Mouse (Mus musculus) erythroid progenitor cell, adult 5-6 weeks (primary cell): ENCODE results near the gene Tex264. TPM values are rescaled to one million over a fixed set of nuclear protein-coding genes. Genes with fewer than 3 reads are reported as not detected.

Source experiments
- ATAC-seq: replicated peaks from 2 replicates; pipeline ENCODE4 v1.8.0; 2016; ENCODE audit warnings: moderate number of reproducible peaks, mild to moderate bottlenecking, moderate TSS enrichment, inconsistent platforms; ENCODE audit not compliant: poor library complexity, low FRiP score, severe bottlenecking
- total RNA-seq, 2 experiments: library from RNA; stranded (forward) in 1 of 2; stranded (reverse) in 1 of 2; fragments of 150-400 nt in 1 of 2; fragments of 186-747, 209-891 nt in 1 of 2; gene quantifications; 2 replicates each; pipeline versions ENCODE4 v1.2.3 to v1.2.4; 2015 to 2017; ENCODE audit warnings: low replicate concordance in 2 of 2

Tex264 gene
- total RNA-seq, 2 experiments from 2014 or later = 1.8 to 12.2 TPM

DNA sequence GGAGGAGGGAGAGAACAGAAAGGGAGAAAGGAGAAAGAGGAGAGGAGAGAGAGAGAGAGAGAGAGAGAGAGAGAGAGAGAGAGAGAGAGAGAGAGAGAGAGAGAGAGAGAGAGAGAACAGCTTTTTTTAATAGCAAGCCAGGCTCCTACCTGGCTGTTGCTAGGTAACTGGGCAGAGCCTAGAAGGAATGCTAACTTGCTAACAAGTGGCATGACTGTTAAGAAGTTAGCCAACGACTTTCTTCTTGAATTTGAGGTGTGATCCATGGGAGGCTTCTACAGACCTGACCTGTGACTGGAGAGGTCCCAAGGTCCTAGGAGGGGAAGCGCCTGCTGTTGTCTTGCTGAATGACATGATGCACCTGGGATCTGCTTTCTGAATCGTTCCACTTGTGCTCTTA, 71.1 kb downstream of the Tex264 start:
- no peak for ATAC-seq

GRCm38 (mm10) chr9:106613951-106614350, 71.8 kb downstream of the Tex264 start:
- no peak for ATAC-seq

GRCm38 (mm10) chr9:106610727-106611126, 75.0 kb downstream of the Tex264 start:
- no peak for ATAC-seq

Other genes with a start within 250 kb of the Tex264 start
- gene Acy1, start 247.6 kb downstream of the Tex264 start, total RNA-seq (2015; ENCODE audit: low replicate concordance) = 2.9 TPM in 1 of 2 replicates, not detected in the other
- 0.30 and 0.39 TPM in 2 replicates for gene Acy1, start 247.6 kb downstream of the Tex264 start, total RNA-seq (2017; ENCODE audit: low replicate concordance)
- 1.3 TPM in 1 of 2 replicates, not detected in the other for gene Abhd14b, start 238.5 kb downstream of the Tex264 start, total RNA-seq (2015; ENCODE audit: low replicate concordance)
- gene Abhd14b, start 238.5 kb downstream of the Tex264 start, total RNA-seq (2017; ENCODE audit: low replicate concordance) = 0.91 TPM in 1 of 2 replicates, not detected in the other
- gene Abhd14a, start 238.2 kb downstream of the Tex264 start, total RNA-seq (2015; ENCODE audit: low replicate concordance) = 3.2 and 3.4 TPM in 2 replicates
- 0.77 and 2.0 TPM in 2 replicates for gene Abhd14a, start 238.2 kb downstream of the Tex264 start, total RNA-seq (2017; ENCODE audit: low replicate concordance)
- gene Pcbp4, start 232.6 kb downstream of the Tex264 start, total RNA-seq (2015; ENCODE audit: low replicate concordance) = 9.2 TPM in 1 of 2 replicates, not detected in the other
- gene Pcbp4, start 232.6 kb downstream of the Tex264 start, total RNA-seq (2017; ENCODE audit: low replicate concordance) = not detected in 2 replicates
- not detected in 2 replicates for gene Gpr62, start 220.0 kb downstream of the Tex264 start, total RNA-seq (2015; ENCODE audit: low replicate concordance)
- gene Gpr62, start 220.0 kb downstream of the Tex264 start, total RNA-seq (2017; ENCODE audit: low replicate concordance) = not detected in 2 replicates
- not detected in 2 replicates for gene Rrp9, start 210.0 kb downstream of the Tex264 start, total RNA-seq (2015; ENCODE audit: low replicate concordance)
- gene Rrp9, start 210.0 kb downstream of the Tex264 start, total RNA-seq (2017; ENCODE audit: low replicate concordance) = 1.3 and 3.9 TPM in 2 replicates
- gene Parp3, start 209.0 kb downstream of the Tex264 start, total RNA-seq (2015; ENCODE audit: low replicate concordance) = 3.2 and 4.2 TPM in 2 replicates
- gene Parp3, start 209.0 kb downstream of the Tex264 start, total RNA-seq (2017; ENCODE audit: low replicate concordance) = 2.3 and 3.3 TPM in 2 replicates
- not detected in 2 replicates for gene Iqcf1, start 186.0 kb downstream of the Tex264 start, total RNA-seq (2015; ENCODE audit: low replicate concordance)
- not detected in 2 replicates for gene Iqcf1, start 186.0 kb downstream of the Tex264 start, total RNA-seq (2017; ENCODE audit: low replicate concordance)
- gene Iqcf5, start 171.4 kb downstream of the Tex264 start, total RNA-seq (2015; ENCODE audit: low replicate concordance) = not detected in 2 replicates
- not detected in 2 replicates for gene Iqcf5, start 171.4 kb downstream of the Tex264 start, total RNA-seq (2017; ENCODE audit: low replicate concordance)
- not detected in 2 replicates for gene Iqcf3, start 124.3 kb downstream of the Tex264 start, total RNA-seq (2015; ENCODE audit: low replicate concordance)
- not detected in 2 replicates for gene Iqcf3, start 124.3 kb downstream of the Tex264 start, total RNA-seq (2017; ENCODE audit: low replicate concordance)
- gene Iqcf4, start 114.9 kb downstream of the Tex264 start, total RNA-seq (2015; ENCODE audit: low replicate concordance) = not detected in 2 replicates
- not detected in 2 replicates for gene Iqcf4, start 114.9 kb downstream of the Tex264 start, total RNA-seq (2017; ENCODE audit: low replicate concordance)
- not detected in 2 replicates for gene Iqcf6, start 59.3 kb downstream of the Tex264 start, total RNA-seq (2015; ENCODE audit: low replicate concordance)
- not detected in 2 replicates for gene Iqcf6, start 59.3 kb downstream of the Tex264 start, total RNA-seq (2017; ENCODE audit: low replicate concordance)
- gene Grm2, start 29.8 kb downstream of the Tex264 start, total RNA-seq (2015; ENCODE audit: low replicate concordance) = not detected in 2 replicates
- gene Grm2, start 29.8 kb downstream of the Tex264 start, total RNA-seq (2017; ENCODE audit: low replicate concordance) = not detected in 2 replicates
- 4.0 and 4.6 TPM in 2 replicates for gene Rad54l2, start 103.3 kb upstream of the Tex264 start, total RNA-seq (2015; ENCODE audit: low replicate concordance)
- gene Rad54l2, start 103.3 kb upstream of the Tex264 start, total RNA-seq (2017; ENCODE audit: low replicate concordance) = 6.5 and 8.4 TPM in 2 replicates
- 53.7 and 117 TPM in 2 replicates for gene Dcaf1, start 135.9 kb upstream of the Tex264 start, total RNA-seq (2015; ENCODE audit: low replicate concordance)
- 32.4 and 44.9 TPM in 2 replicates for gene Dcaf1, start 135.9 kb upstream of the Tex264 start, total RNA-seq (2017; ENCODE audit: low replicate concordance)
- gene Rbm15b, start 201.5 kb upstream of the Tex264 start, total RNA-seq (2015; ENCODE audit: low replicate concordance) = 18.4 TPM in 2 replicates
- gene Rbm15b, start 201.5 kb upstream of the Tex264 start, total RNA-seq (2017; ENCODE audit: low replicate concordance) = 18.2 and 21.9 TPM in 2 replicates
- 275 and 310 TPM in 2 replicates for gene Manf, start 206.1 kb upstream of the Tex264 start, total RNA-seq (2015; ENCODE audit: low replicate concordance)
- 164 and 219 TPM in 2 replicates for gene Manf, start 206.1 kb upstream of the Tex264 start, total RNA-seq (2017; ENCODE audit: low replicate concordance)